Mouse (Mus musculus): Measurements from ENCODE around the gene Kif5a.
A peak's percentile ranks its signal among the peaks of the same experiment; 100 is the strongest.

Kif5a gene

DNA sequence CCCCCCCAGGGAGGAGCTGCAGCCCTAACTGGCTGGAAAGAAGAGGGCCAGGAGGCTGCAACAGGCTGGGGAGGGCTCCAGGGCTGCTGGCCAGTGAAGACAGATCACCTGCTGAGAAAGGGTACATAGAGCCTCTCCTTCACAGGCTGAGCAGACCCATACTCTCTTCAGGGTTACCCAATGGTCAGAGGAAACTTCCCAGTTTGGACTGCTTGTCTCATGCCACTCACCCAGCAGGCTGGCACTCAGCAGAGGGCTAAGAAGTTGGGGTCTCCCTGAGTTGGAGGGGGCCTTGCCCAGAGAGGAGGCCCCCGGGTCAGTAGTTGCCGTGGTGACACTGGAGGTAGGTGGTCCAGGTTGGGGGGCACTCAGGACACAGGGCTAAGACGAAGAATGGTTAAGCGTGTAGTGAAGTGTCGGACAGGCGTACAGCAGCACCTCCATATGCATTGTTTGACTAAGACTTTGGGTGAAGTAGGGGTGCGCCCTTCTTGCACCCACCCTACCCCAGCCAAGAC, 21.0 kb upstream of the Kif5a start:
- Histone ChIP-seq H3K27me3 (ENCODE audit: control insufficient read depth, insufficient read depth, low read length, poor library complexity, severe bottlenecking) (no peaks in the 10 kb centered on the region), H3K36me3 (ENCODE audit: control insufficient read depth, insufficient read depth, low read length, poor library complexity, severe bottlenecking) (peaks cover 26% of the 10 kb centered on the region)
- no peak for DNase-seq (ENCODE audit: low read depth, low spot score)

DNA sequence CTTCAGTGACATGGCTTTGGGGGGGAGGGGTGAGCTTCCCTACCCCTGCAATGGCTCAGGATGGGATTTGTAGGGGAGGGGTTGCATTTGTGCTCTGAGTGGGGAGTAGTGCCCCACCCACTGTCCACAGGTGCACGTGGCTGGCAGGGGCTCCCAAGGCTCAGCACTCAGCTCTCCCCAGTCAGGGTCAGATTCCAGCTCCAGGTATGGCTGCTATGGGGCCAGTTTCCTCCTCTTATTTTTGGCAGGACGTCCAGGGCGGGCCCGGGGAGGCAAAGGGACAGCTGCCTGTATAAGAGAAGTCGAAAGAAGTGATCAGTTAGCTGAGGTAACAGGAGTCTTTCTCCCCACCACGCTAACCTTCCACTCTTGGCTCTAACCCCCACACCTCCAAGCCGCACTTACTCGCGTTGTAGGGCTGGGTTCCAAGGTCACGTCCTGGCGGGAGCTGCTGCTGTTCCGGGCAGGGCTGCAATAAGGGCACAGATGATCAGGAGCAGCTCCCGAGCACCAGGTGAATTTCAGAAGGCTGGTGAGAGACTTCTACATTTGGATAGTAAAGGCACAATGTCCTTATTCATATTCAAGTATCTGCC, 19.6 kb upstream of the Kif5a start:
- H3K36me3 ChIP-seq (ENCODE audit: control insufficient read depth, insufficient read depth, low read length, poor library complexity, severe bottlenecking) = peaks cover 27% of the 10 kb centered on the region
- no peak for DNase-seq (ENCODE audit: low read depth, low spot score)
- no peaks in the 10 kb centered on the region for H3K27me3 ChIP-seq (ENCODE audit: control insufficient read depth, insufficient read depth, low read length, poor library complexity, severe bottlenecking)

DNA sequence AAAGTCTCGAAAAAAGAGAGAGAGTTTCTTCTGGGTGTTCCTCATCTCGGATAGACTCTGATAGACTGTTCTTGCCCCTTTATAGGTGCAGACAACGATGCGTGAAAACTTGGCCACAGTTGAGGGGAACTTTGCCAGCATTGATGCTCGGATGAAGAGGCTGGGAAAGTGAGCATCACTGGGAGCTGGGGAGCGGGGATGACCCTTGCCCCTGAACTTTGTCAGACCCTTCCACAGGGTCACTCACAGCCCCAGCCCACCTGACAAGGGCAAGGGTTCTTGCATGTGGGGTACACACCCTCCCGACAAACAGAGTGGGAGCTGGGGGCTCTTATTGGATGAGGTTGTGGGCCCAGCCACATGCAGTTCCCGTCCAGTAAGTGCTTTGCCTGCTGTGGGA, 18.2 kb upstream of the Kif5a start:
- Histone ChIP-seq H3K27me3 (ENCODE audit: control insufficient read depth, insufficient read depth, low read length, poor library complexity, severe bottlenecking) (no peaks in the 10 kb centered on the region), H3K36me3 (ENCODE audit: control insufficient read depth, insufficient read depth, low read length, poor library complexity, severe bottlenecking) (peaks cover 30% of the 10 kb centered on the region)
- DNase-seq (ENCODE audit: low read depth, low spot score) = no peak

DNA sequence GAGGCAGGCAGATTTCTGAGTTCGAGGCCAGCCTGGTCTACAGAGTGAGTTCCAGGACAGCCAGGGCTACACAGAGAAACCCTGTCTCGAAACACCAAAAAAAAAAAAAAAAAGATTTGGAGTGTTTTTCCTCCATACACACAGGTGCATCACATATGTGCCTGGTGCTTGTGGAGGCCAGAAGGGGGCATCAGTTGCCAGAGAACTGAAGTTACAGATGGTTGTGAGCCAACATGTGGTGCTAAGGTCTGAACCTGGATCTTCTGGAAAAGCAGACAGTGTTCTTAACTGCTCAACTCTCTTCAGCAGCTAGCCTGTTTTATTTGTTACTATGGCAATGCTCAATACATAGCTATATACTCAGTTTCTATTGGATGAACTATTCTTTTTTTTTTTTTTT, 16.6 kb upstream of the Kif5a start:
- DNase-seq (ENCODE audit: low read depth, low spot score) = no peak
- Histone ChIP-seq H3K36me3 (ENCODE audit: control insufficient read depth, insufficient read depth, low read length, poor library complexity, severe bottlenecking) (peaks cover 27% of the 10 kb centered on the region), H3K27me3 (ENCODE audit: control insufficient read depth, insufficient read depth, low read length, poor library complexity, severe bottlenecking) (no peaks in the 10 kb centered on the region)

DNA sequence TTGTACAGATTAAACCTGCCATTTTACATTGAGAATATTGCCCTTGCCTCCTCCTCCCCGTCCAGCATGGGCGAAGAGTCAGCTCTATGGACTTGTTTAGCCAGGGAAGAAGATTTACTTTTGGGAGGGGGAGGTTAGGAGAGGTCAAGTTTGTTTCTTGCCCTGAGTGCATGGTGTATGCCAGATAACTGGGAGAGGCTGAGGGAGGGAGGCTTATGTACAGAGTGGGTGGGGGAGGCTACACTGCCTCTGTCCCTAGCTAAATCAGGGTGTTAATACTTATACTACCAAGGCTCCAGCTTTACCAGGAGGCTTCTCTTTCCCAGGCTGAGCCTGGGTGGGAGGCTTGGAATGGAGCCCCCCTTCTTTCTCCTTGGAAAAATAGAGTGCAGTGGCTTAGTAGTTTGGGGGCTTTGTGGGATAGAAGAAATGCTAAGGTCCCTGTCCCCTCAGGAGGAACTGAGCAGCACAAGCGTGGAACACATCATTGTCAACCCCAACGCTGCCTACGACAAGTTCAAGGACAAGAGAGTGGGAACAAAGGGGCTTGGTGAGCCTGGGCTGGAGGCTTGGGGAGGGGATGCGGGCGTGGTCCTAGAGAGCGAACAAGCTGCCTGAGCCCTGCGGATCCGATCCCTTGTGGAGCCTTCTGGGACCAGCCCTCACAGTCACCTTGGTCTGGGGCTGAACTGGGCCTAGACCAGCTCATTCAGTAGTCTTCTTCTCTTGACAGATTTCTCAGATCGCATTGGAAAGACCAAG, 11.3 kb upstream of the Kif5a start:
- no peaks in the 10 kb centered on the region for H3K27me3 ChIP-seq (ENCODE audit: control insufficient read depth, insufficient read depth, low read length, poor library complexity, severe bottlenecking)
- DNase-seq (ENCODE audit: low read depth, low spot score) = no peak
- H3K36me3 ChIP-seq (ENCODE audit: control insufficient read depth, insufficient read depth, low read length, poor library complexity, severe bottlenecking) = peaks cover 7% of the 10 kb centered on the region

DNA sequence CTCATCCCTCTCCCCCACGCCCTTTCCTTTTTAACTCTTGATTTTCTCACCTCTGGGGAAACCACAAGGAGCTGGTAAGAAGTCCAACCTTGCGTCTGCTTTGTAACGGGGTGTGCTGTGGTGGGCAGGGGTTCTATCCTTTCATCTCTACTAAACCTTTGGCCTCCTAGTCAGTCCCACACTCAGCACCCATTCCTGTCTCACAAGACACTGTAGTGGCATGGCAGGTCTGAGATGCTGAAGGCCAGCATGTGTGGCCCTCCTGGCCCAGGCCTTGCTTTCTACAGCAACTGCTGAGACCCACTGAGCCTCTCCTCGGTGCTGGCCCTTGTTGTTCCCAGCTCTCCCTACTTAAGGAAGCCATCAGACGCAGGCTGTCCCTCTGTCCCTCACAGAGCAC, 9.2 kb upstream of the Kif5a start:
- Histone ChIP-seq H3K36me3 (ENCODE audit: control insufficient read depth, insufficient read depth, low read length, poor library complexity, severe bottlenecking) (peaks cover 3% of the 10 kb centered on the region; the same call in 1 of the 2 replicates), H3K27me3 (ENCODE audit: control insufficient read depth, insufficient read depth, low read length, poor library complexity, severe bottlenecking) (no peaks in the 10 kb centered on the region)
- DNase-seq (ENCODE audit: low read depth, low spot score) = no peak

DNA sequence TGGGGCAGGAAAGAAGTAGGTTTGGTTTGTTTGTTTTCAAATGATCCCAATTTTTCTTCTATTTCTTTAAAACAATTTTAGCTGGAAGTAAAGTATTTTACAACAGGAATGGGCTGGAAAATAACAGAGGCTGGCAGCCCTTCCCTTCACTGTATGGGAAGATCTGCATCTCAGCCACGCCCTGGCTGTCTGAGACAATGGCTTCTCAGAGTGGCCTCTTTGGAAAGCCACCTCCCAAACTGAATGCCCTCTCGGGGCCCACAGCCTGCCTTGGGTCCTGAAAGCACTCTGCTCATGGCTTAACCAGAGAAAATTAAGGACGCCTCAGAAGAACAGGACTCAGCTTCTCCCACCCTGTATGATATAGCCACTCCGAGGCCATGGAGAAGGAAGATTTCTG, 6.7 kb upstream of the Kif5a start:
- Histone ChIP-seq H3K36me3 (ENCODE audit: control insufficient read depth, insufficient read depth, low read length, poor library complexity, severe bottlenecking) (0 out of 2 replicates have a peak, but pooled peaks cover 2% of the 10 kb centered on the region), H3K27me3 (ENCODE audit: control insufficient read depth, insufficient read depth, low read length, poor library complexity, severe bottlenecking) (no peaks in the 10 kb centered on the region)
- DNase-seq (ENCODE audit: low read depth, low spot score) = no peak

DNA sequence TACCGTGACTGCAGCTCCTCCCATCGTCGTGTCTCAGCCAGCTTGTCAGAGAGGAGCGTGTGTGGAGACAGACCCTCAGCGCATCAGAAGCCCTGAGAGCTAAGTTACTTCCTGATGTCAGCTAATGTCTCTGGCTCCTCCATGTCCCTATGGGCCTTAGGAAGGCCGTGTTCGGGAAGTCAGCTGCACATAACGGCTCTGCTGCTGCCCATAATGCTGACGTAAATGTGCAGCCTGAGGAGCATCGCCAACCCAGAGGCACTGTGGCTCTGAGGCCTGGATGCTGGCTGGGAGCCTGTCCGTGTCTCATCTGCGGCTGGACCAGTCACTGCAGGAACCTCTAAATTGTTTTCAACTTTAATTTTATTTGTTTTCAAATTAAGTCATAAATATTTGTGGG, 5.9 kb upstream of the Kif5a start:
- no peak for DNase-seq (ENCODE audit: low read depth, low spot score)
- no peaks in the 10 kb centered on the region for H3K27me3 ChIP-seq (ENCODE audit: control insufficient read depth, insufficient read depth, low read length, poor library complexity, severe bottlenecking)
- H3K36me3 ChIP-seq (ENCODE audit: control insufficient read depth, insufficient read depth, low read length, poor library complexity, severe bottlenecking) = 0 out of 2 replicates have a peak, but pooled peaks cover 2% of the 10 kb centered on the region

DNA sequence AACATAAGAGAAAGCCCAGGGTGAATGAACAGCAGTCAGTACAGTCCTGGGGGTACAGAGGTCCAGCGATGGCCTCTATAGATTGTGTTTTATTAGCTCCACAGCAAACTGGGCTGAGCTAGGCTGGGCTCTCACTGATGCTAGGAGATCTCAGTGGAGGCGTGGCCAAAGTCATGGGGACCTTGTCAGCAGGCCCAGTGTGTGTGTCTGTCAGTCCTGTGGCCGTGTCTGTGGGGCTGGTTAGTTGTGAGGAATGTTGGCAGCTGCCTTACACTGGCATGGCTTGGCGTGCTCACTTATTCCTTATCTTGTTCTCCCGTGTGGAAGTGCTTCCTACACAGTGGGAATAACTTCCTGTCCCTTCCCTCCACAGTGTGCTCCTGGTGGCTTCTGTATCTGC, 5.3 kb upstream of the Kif5a start:
- DNase-seq (ENCODE audit: low read depth, low spot score) = no peak
- no peaks in the 10 kb centered on the region for H3K27me3 ChIP-seq (ENCODE audit: control insufficient read depth, insufficient read depth, low read length, poor library complexity, severe bottlenecking)
- H3K36me3 ChIP-seq (ENCODE audit: control insufficient read depth, insufficient read depth, low read length, poor library complexity, severe bottlenecking) = 0 out of 2 replicates have a peak, but pooled peaks cover 2% of the 10 kb centered on the region

DNA sequence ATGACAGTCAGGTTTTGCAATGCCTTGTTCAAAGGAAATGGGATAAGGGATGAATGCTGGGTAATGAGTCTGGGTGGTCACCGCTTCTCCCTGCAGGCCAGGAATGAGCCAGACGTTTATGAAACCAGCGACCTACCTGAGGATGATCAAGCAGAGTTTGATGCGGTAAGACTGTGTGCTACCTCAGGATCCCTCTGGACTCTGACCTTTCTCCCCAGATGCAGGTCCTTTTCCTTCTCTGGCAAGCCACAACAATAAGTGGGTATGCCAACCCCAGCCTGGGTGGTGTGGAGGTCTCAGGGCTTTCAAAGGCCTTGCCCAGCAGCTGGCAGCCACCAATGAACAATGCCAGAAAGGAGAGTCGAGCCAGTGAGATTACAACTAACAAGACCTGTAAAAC, 4.2 kb upstream of the Kif5a start:
- no peak for DNase-seq (ENCODE audit: low read depth, low spot score)
- Histone ChIP-seq H3K36me3 (ENCODE audit: control insufficient read depth, insufficient read depth, low read length, poor library complexity, severe bottlenecking) (0 out of 2 replicates have a peak, but pooled peaks cover 1% of the 10 kb centered on the region), H3K27me3 (ENCODE audit: control insufficient read depth, insufficient read depth, low read length, poor library complexity, severe bottlenecking) (no peaks in the 10 kb centered on the region)

DNA sequence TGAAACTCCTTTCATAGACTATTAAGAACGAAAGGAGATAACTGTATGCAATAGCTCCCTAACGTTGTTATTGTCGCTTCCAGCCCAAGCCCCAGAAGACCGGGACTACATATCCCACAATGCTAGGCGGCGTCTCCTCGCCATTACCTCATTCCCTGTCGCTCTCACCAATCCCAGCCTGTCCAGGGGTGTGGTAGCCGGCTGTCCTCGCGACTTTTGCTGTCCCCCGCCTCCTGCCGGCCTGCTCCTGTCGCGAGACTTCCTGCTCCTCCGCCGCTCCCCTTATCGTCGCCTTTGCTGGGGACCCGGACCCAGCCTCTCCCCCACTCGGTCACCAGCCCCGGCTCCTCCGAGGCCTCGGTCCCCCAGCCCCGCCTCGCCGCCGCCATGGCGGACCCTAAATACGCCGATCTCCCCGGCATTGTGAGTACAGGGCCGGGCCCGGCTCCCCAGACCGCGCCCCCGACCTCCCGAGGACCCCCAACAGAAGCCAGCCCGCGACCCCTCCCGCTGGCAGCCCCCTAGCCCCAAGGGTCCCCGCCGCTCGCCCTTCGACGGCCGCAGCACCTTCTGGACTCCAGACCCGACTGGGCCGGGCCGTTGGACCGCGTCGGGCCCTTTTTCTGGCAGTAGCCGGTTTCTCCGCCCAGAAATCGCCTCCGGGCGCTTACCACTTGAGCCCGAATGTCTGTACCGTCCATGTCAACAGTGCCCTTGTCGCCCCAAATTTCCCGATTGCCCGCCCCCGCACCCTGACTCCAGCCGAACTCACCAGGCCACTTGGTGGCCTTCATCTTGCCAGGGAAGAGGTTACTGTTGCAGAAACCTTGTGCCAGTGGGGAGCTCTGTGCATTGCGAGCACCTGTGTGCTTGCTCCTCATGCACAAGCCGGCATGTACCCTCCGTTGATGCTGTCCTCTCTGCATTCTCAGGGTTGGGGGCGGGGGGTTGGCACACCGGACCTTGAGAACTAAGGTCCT, 3.3 kb upstream of the Kif5a start, which contains the start of gene Dctn2:
Gene Dctn2 (plus strand): TSS at position 257 of the 980 bp plus-strand sequence.
- no peaks in the 10 kb centered on the region for H3K27me3 ChIP-seq (ENCODE audit: control insufficient read depth, insufficient read depth, low read length, poor library complexity, severe bottlenecking)
- DNase-seq (ENCODE audit: low read depth, low spot score) = peak; percentile 95
- H3K36me3 ChIP-seq (ENCODE audit: control insufficient read depth, insufficient read depth, low read length, poor library complexity, severe bottlenecking) = no peaks in the 10 kb centered on the region

DNA sequence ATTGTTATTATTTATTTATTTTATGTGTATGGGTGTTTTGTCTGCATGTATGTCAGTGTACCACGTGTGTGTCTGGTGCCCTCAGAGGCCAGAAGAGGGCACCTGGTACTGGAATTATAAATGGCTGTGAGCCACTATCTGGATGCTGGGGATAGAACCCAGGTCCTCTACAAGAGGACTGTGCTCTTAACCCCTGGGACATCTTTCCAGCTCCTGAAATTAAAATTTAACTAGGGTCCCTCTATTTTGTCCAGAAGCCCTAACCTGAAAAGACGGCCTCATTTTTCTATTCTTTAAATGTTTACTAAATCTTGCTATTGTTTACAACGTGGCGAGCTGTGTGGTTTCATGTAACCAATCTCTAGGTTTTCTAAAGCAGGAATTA, 2.6 kb upstream of the Kif5a start:
- peak; percentile 53 for DNase-seq (ENCODE audit: low read depth, low spot score)
- no peaks in the 10 kb centered on the region for H3K27me3 ChIP-seq (ENCODE audit: control insufficient read depth, insufficient read depth, low read length, poor library complexity, severe bottlenecking)
- H3K36me3 ChIP-seq (ENCODE audit: control insufficient read depth, insufficient read depth, low read length, poor library complexity, severe bottlenecking) = no peaks in the 10 kb centered on the region

DNA sequence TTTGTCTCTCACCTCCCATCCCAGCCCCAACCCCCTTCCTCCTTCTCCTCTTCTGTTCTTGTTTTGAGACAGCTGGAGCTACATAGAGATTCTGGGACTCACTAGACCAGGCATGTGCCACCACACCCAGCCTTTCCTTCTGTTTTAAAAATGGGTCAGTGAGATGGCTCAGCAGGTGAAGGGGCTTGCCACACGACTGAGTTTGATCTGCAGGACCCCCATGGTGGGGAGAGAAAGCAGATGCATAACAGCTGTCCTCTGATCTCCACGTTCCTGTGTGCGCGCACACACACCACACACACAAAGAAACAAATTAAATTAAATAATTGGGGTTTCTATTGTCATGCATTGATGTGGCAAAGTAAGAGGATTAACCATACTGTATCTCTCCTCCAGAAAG, 1.8 kb upstream of the Kif5a start:
- no peak for DNase-seq (ENCODE audit: low read depth, low spot score)
- no peaks in the 10 kb centered on the region for H3K36me3 ChIP-seq (ENCODE audit: control insufficient read depth, insufficient read depth, low read length, poor library complexity, severe bottlenecking)
- H3K27me3 ChIP-seq (ENCODE audit: control insufficient read depth, insufficient read depth, low read length, poor library complexity, severe bottlenecking) = no peaks in the 10 kb centered on the region

DNA sequence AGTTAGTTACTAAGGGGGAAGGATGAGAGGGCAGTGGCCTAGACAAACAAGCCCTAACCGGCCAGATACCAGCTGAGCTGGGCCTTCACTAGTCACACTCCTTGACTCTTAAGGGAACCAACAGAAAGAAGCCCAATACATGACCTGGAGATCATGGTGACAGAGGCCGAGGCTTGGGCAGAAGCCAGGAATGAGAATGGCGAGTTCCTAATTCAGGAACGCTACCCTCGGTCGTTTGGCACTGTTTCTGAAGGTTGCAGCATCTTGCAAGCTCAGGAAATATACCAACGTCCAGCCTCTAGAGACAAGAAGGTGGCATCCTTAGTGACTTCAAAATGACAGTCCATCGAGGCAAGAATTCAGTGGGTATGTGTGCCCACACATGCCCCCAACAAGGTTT, 1.2 kb upstream of the Kif5a start:
- Histone ChIP-seq H3K27me3 (ENCODE audit: control insufficient read depth, insufficient read depth, low read length, poor library complexity, severe bottlenecking) (no peaks in the 10 kb centered on the region), H3K36me3 (ENCODE audit: control insufficient read depth, insufficient read depth, low read length, poor library complexity, severe bottlenecking) (no peaks in the 10 kb centered on the region)
- no peak for DNase-seq (ENCODE audit: low read depth, low spot score)
